ENCODE assay signal across 8 mouse cellular contexts in the genomic region with DNA sequence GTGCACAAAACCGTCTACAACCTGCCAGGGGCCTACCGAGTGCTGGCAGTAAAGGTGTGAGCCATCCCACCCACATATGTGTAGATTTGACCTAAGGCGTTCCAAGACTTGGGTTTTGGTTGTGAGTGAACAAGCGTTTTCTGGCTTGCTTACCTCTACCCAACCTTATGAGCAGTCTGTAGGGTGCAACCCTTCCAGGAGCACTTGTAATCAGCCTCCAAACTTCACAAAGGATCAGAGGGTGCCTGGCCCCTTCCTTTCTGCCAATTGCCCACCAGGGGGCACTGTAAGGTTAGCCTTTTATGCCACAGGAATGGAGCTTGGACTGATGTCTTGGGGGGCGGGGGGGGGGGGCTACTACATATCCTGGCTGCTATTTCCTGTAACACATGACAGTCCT. TPM values are rescaled to one million over a fixed set of nuclear protein-coding genes. Genes with fewer than 3 reads are reported as not detected.
DNase-seq lines count a peak whose midpoint lies in the region; ATAC-seq and TF ChIP-seq lines count a peak whose summit lies in the region.

No protein-coding gene starts in this region.

- peak; percentile 70 to 76 for DNase-seq in cerebellum, postnatal 10 days
- peak; percentile 72 for DNase-seq in thymus, postnatal 4 days
- DNase-seq in frontal cortex, postnatal 10 days (ENCODE audit: low spot score in 2 of 2): no peak

- no peak overlapping the region for H3K4me2 ChIP-seq in embryonic facial prominence, embryonic 12.5 days (replicated peaks)
- H3K4me2 ChIP-seq in kidney, embryonic 15.5 days: no peak overlapping the region

- H3K4me1 ChIP-seq in E14TG2a.4 (replicated peaks; ENCODE audit: low read depth, low read length): peaks cover 62% of the 10 kb centered on the region
- no peaks in the 10 kb centered on the region for H3K4me1 ChIP-seq in embryonic facial prominence, embryonic 12.5 days
- H3K4me1 ChIP-seq in kidney, embryonic 15.5 days: no peaks in the 10 kb centered on the region

- no peaks in the 10 kb centered on the region for H3K27me3 ChIP-seq in E14TG2a.4 (ENCODE audit: insufficient read depth, low read length)
- no peaks in the 10 kb centered on the region for H3K27me3 ChIP-seq in embryonic facial prominence, embryonic 12.5 days
- no peaks in the 10 kb centered on the region for H3K27me3 ChIP-seq in kidney, embryonic 15.5 days

- H3K27ac ChIP-seq in embryonic facial prominence, embryonic 12.5 days: 0 out of 2 replicates have a peak overlapping the region, but pooled peaks have one; percentile 23
- H3K27ac ChIP-seq in kidney, embryonic 15.5 days: no peak overlapping the region

- no peak overlapping the region for H3K4me3 ChIP-seq in E14TG2a.4 (replicated peaks; ENCODE audit: low read length)
- H3K4me3 ChIP-seq in embryonic facial prominence, embryonic 12.5 days: no peak overlapping the region
- H3K4me3 ChIP-seq in kidney, embryonic 15.5 days (replicated peaks): no peak overlapping the region

- ATAC-seq in cerebellum, adult (ENCODE audit: insufficient number of reproducible peaks, low FRiP score, low TSS enrichment): no peak
- ATAC-seq in embryonic facial prominence, embryonic 12.5 days (ENCODE audit: insufficient number of reproducible peaks, insufficient read depth, low FRiP score, low TSS enrichment): 0 out of 2 replicates have a peak, but pooled peaks have one; percentile 11
- ATAC-seq in kidney, embryonic 15.5 days (replicated peaks; ENCODE audit: low FRiP score): peak; percentile 41; the same call in 1 of the 2 replicates
- 0 out of 2 replicates have a peak, but pooled peaks have one; percentile 44 for ATAC-seq in megakaryocyte-erythroid progenitor cell, adult 5-6 weeks (replicated peaks; ENCODE audit: low FRiP score, low TSS enrichment, poor library complexity, severe bottlenecking)

- H3K9ac ChIP-seq in embryonic facial prominence, embryonic 12.5 days: no peak overlapping the region
- no peak overlapping the region for H3K9ac ChIP-seq in kidney, embryonic 15.5 days

- TF ChIP-seq CTCF in E14TG2a.4 (conservative IDR thresholded peaks at IDR 0.05; ENCODE audit: low read length): peak; percentile 59

- 49% methylated on average over 5 of the region's 5 CpGs for WGBS in embryonic facial prominence, embryonic 12.5 days
- 55% methylated on average over 5 of the region's 5 CpGs for WGBS in kidney, embryonic 15.5 days

- H3K36me3 ChIP-seq in E14TG2a.4 (ENCODE audit: insufficient read depth, low read length): peaks cover 66% of the 10 kb centered on the region
- peaks cover 54% of the 10 kb centered on the region for H3K36me3 ChIP-seq in embryonic facial prominence, embryonic 12.5 days
- H3K36me3 ChIP-seq in kidney, embryonic 15.5 days: peaks cover 76% of the 10 kb centered on the region

- no peaks in the 10 kb centered on the region for H3K9me3 ChIP-seq in E14TG2a.4 (ENCODE audit: low read length)
- no peaks in the 10 kb centered on the region for H3K9me3 ChIP-seq in embryonic facial prominence, embryonic 12.5 days
- no peaks in the 10 kb centered on the region for H3K9me3 ChIP-seq in kidney, embryonic 15.5 days (replicated peaks)

RNA-seq across cellular contexts. Expression of gene Padi6, which starts 18.6 kb away (rescaled TPM):
- polyA plus RNA-seq in embryonic facial prominence, embryonic 12.5 days (2016; fragmentation: Nextera tagmentation; extraction: Ambion mirVana): 0.09 TPM in 1 of 2 replicates, not detected in the other
- not detected in 2 replicates for polyA plus RNA-seq in kidney, embryonic 15.5 days (2015; fragmentation: Nextera tagmentation; extraction: Ambion mirVana)
- not detected in 2 replicates for total RNA-seq in megakaryocyte-erythroid progenitor cell, adult 5-6 weeks (2014; fragmentation: Nextera tagmentation)
- not detected in 2 replicates for total RNA-seq in megakaryocyte-erythroid progenitor cell, adult 5-6 weeks (2017)

RNA-seq across cellular contexts. Expression of gene Rcc2, which starts 23.5 kb away (rescaled TPM):
- polyA plus RNA-seq in embryonic facial prominence, embryonic 12.5 days (2016; fragmentation: Nextera tagmentation; extraction: Ambion mirVana): 95.5 and 138 TPM in 2 replicates
- 26.8 and 28.8 TPM in 2 replicates for polyA plus RNA-seq in kidney, embryonic 15.5 days (2015; fragmentation: Nextera tagmentation; extraction: Ambion mirVana)
- 211 and 220 TPM in 2 replicates for total RNA-seq in megakaryocyte-erythroid progenitor cell, adult 5-6 weeks (2014; fragmentation: Nextera tagmentation)
- total RNA-seq in megakaryocyte-erythroid progenitor cell, adult 5-6 weeks (2017): 134 and 194 TPM in 2 replicates

RNA-seq across cellular contexts. Expression of gene Padi4, which starts 50.2 kb away (rescaled TPM):
- polyA plus RNA-seq in embryonic facial prominence, embryonic 12.5 days (2016; fragmentation: Nextera tagmentation; extraction: Ambion mirVana): 0.22 TPM in 1 of 2 replicates, not detected in the other
- polyA plus RNA-seq in kidney, embryonic 15.5 days (2015; fragmentation: Nextera tagmentation; extraction: Ambion mirVana): 1.1 and 1.4 TPM in 2 replicates
- 2.3 TPM in 1 of 2 replicates, not detected in the other for total RNA-seq in megakaryocyte-erythroid progenitor cell, adult 5-6 weeks (2014; fragmentation: Nextera tagmentation)
- 0.47 and 9.3 TPM in 2 replicates for total RNA-seq in megakaryocyte-erythroid progenitor cell, adult 5-6 weeks (2017)

RNA-seq across cellular contexts. Expression of gene Arhgef10l, which starts 58.0 kb away (rescaled TPM):
- polyA plus RNA-seq in embryonic facial prominence, embryonic 12.5 days (2016; fragmentation: Nextera tagmentation; extraction: Ambion mirVana): 17.4 and 19.7 TPM in 2 replicates
- polyA plus RNA-seq in kidney, embryonic 15.5 days (2015; fragmentation: Nextera tagmentation; extraction: Ambion mirVana): 20.3 and 20.7 TPM in 2 replicates
- total RNA-seq in megakaryocyte-erythroid progenitor cell, adult 5-6 weeks (2014; fragmentation: Nextera tagmentation): 0.07 TPM in 1 of 2 replicates, not detected in the other
- not detected in 2 replicates for total RNA-seq in megakaryocyte-erythroid progenitor cell, adult 5-6 weeks (2017)

Comparison
In these comparisons a context has a peak if more than half of its experiments do, and no peak if none do; other contexts are left out.
1. DNase-seq: peak in cerebellum, postnatal 10 days (2 of 2) and thymus, postnatal 4 days (single experiment); none in frontal cortex, postnatal 10 days (0 of 2).